Mouse (Mus musculus) urinary bladder, postnatal 4 days (tissue): Measurements from ENCODE around the gene Itga4.

Experiments used
- DNase-seq, 2 experiments: peaks; one replicate each; pipeline ENCODE4 v3.0.0; 2021 to 2022; ENCODE audit warnings: low spot score in 2 of 2

Gene Itga4

DNA sequence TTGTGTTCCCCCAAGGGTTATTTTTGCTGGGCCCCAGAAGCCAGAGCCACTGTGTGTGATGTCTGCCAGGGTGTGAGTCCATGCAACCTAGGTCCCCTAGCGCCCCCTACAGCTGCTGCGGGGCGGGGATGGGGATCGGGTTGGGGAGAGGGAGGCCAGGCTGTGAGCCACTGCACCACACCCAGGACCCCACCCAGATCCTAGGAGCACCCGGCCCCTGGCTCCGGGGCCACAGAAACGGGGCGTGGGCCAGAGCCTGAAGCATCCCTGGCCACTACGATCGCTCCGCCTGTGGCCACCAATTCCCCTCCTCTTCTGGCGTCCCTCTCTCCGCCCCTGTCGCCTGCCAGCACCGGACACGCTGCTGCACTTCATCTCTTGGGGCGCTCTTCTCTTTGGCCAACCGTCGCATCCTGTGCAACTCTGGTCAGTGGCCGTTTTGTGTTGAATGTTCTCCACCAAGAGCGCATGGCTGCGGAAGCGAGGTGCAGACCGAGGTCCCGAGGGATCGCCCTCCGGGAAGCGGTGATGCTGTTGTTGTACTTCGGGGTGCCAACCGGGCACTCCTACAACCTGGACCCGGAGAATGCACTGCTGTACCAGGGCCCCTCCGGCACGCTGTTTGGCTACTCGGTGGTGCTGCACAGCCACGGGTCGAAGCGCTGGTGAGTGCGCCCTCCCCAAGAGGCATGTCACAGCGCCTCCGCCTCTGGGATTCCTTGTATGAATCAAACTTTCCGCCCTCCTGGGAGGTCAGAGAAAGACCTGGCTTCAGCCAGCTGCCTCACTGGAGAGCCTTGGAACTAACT is at the start of gene Itga4:
TSS of gene Itga4 (plus strand) at position 235 of the 809 bp plus-strand sequence.
- peak; percentile 69 to 73 for DNase-seq

DNA sequence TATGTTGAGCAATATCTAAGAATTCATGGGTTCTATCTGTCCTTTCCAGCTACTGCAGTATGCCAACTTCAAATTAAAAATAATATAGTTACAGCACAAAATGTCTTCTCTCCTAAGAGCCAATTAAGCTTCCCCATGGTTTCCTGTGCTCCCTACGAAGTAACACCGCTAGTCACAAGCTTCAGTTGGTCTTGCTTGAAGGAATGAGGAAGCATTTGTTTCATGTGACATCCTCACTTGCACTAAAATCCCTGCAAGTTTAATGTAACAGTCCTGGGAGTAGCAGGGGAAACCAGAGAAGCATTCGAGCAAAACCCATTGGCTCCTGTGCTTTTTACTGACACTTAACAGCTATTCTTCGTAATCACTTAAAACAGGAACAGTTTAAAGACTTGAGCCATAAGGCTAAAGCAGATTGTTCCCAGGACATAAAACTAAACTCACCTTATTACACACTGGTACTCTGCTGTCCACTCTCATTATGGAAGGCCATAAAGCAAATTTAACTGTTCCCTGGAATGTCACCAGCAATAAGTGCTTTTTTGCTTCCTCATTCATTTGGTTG is 49.0 kb upstream of the Itga4 start:
- DNase-seq, result no peak

DNA sequence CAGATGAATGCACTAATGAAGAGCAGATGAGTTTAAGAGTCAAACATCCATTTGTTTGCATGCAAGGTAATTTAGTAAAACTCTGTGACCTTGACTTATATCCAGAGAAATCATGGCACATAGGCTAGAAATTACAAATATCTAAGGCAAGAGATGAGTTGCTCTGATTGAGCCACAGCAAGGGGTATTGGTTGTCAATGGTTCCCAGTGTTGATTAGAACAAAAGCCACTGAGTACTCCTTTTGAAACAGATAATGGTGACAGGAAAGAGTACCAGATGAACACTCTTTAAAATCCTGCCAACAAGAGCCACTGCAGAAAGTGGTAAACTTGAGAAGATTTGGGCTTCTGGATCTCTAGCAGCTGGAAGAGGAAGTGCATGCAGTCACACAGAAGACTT is 40.2 kb upstream of the Itga4 start:
- no peak for DNase-seq

DNA sequence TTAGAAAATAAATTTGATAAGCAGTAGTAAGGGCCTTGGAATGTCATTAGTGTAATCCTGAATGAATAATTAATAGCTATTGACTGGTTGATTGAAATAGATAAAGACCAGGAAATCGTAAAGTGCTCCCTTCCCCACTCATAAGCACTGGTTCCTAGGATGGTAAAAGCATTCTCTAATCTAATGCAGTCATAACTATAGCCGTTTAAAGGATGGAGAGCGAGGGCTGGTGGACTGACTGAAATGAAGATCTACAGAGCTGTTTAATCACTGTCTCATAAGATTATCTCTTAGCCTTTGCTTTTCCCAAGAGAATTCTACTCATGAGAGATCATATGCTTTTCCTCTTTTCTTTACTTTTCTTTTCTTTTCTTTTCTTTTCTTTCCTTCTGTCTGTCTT is 39.7 kb upstream of the Itga4 start:
- DNase-seq, result no peak

DNA sequence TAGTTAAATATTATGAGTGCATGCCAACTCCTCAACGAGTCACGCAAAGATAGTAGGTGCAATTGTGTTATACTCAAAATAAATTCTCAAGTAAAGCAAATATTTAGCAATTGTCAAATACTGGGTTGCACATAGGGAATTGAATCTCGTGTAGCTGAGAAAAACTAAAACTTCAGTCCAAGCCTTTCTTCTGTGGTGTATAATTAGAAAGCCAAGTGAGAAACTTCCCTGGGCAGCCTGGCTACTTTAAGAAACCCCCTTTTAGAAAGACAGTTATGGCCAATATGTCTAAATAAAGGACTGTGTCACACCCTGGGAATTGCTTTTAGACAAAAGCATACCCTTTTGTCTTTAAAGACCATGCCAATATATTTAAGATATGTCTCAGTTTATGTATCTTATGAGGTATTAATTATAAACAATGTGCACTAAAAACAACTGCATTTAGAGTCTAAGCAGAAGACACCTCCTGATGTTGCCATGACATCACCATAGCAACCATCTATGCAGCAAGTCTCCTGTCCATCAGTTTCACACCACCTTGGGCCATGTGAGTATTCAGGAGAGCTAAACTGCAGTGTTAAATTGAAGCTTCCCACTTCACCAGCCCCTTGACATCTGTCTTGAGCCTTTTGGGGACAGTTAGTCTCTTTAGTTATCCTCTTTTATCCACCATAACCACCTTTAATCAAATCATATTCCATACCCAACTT is 30.4 kb upstream of the Itga4 start:
- DNase-seq, result no peak

DNA sequence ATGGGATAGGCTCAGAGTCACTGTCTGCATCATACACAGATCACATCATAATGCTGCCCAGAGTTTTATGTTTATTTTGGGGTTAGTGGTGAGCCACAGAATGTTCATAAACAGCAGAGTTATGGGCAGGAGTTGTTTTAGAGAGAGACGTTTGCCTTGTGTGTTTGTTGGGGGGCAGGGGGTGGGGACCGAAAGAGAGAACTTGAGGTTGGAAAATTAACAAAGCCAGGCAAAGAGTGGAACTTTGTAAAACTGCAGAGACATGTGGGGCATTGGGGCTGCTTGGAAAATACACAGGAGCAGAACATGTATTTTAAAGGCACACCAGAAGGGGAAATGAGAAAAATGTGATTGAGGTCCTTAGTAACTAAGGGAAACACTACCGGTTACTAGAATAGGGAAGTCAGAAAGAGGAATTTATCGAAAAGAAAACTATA is 27.4 kb upstream of the Itga4 start:
- no peak for DNase-seq

DNA sequence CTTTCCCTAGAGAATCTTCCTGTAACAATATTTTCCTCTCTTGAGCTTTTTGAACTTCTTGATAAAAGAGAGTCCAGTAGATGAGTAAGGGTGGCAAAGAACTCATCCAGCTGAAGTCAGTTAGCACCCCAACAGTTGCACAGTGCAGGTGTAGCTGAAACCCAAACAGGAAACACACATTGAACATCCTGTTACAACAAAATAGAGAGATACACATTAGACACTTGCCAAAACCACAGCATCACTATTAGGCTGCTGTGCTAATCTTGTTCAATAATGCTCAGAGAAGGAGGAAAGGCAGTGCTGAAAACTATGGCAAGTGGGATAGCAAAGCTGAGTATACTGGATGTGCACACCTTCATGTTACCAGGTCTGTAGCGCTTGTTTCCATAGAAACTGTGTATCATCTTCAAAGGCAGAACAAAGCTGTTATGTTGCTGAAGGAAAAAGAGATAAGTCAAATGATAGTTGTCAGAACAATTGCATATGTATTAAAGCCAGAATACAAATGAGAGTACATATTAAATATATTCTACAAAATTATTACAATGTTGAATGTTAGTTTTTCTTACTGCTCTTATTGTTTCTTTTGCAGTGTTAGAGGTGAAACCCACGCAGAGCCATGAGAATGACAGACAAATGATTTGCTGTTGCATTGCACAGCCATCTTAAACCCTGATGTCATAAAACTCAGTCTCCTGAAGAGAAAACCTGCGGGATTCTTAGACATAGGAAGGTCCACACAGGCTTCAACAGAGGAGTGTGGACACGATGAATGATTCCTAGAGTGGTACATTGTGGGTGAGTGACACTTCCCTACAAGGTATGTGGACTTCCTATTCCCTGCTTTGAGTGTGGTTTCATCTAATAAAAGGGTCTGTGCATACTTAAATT is 23.9 kb upstream of the Itga4 start:
- DNase-seq, result no peak

DNA sequence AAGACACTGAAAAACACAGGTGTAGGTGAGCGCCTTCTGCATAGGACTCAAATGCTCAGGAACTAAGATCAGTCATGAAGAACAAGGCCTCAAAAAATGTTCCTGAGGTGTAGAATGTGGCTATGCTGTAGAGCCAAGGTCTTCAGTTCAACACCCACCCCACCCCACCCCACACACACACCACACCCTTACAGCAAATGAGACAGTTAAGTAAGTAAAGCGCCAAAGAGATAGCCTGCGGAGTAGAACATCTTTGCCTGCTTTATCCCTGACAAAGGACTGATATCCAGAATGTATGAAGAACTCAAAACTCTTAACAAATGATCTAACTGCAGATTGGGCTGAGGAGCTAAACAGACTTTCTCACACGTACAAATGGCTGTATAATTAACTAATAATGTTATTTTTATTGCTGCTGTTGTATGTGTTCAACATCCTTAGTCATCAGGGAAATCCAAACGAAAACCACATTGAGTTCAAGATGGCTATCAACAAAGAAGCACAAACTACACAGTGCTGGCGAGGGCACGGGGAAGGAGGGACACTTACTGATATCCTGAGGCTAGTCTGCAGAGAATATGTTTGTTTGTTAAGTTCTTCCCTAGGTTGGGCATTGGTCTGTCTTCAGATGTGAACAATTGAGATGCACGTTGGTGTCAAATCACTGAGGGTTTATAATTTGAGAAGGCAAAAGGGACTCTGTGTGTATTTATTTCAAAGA is 19.3 kb upstream of the Itga4 start:
- DNase-seq, result no peak

DNA sequence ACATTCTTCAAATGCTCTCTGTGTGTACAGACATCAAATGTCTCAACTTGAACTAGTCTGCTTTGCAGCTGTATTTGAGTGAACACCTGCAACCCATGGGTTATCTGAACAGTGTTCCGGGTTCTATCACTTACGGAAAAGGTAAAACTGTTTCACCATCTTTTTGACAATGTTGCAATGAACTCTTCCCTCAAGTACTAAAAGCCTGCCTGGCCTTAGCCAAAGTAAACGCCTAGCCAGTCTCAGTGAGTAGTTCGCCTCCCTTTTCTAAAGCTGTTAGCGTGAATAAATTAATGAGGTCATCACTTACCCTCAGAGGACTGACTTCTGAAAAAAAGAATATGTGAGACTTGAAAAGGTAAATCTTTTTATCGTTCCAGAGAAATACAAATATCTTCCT is 18.0 kb upstream of the Itga4 start:
- DNase-seq, result no peak

DNA sequence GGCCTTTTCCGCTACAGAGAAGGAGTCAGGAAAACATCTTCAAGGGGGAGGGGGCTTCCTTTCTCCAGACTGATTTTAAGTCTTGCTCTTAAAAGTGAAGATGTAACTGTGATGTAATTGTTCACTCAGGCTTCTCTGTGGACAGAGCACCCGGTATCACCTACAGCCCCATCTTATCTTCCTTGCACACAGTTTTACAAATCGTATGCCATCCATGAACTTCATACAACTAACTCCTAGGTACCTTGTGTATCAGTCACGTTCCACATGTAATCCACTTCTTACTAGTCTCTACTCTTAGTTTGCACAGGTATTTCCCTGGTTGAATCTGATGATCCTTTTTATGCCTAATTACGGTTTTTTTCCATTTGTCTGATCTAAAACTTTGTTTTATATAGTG is 10.9 kb upstream of the Itga4 start:
- DNase-seq, result no peak

DNA sequence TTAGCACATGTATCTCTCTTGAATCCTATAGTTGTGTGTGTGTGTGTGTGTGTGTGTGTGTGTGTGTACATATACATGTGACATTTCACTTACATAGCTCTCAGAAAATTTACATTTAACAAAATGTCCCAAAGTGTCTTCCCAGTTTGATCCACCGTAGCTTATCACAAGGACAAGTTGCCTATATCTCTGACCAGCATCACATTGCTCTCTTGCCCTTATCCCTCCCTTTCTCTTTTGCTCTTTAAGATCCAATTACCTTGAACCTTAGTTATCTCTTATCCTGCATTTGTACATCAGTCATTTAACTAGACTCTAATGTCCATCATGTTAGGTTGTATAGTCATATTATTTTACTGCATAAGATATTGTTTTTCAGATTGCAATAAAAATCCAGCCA is 10.5 kb upstream of the Itga4 start:
- no peak for DNase-seq

DNA sequence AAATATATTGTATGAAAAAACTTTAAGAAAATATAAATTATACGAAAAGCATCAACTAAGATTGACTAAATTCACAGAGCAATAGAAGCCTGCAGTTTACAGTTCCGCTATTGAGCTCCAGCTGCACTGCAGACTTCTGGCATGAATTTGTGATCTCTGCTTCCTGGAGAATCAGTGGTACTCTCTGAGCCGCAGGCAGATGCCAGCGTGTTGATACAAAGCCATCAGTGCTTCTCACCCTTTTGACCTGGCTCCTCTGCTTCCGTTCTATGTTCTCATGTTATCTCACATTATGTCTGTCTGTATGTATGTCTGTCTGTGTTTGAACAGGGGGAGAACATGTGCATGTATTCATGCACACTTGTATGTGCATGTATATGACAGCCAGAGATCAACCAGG is 6.9 kb upstream of the Itga4 start:
- no peak for DNase-seq

DNA sequence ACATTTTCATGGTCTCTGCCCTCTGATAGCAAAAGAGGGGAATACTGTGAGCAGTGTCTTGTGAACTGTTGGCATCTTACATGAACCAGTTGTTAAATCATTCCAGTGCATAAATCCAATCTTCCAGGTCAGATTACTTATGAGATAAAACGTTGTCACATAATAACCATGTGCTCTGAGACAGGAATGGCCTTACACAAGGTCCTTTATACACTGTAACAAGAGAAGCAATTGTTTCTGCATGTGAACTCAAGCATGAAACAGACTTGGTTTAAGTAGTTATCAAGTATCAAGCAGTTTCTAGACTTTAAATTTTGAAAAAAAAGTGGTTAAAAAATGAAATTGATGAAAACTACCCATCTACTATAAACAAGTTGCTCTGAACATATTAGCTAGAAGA is 4.7 kb upstream of the Itga4 start:
- no peak for DNase-seq

DNA sequence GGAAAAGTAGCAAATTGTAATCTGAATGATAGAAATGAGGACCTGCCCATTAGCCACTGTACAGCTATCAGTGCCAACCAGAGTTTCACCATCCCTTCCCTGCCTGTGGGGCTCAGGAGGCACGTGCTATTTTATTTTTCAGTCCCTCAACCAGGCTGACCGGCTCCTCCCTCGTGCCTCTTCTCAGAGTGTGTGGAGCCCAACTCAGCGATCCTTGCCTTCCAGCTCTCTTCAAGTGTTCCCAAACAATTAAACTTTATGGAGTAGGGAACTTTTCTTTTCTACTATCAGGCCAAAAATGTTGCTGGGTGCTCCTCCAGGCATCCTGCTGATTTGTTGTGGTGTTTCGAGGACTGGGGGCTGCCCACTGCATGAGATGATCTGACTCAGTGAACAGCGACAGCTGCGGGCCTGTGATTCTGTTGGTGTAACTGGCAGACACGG is 1.4 kb upstream of the Itga4 start:
- DNase-seq, result no peak

DNA sequence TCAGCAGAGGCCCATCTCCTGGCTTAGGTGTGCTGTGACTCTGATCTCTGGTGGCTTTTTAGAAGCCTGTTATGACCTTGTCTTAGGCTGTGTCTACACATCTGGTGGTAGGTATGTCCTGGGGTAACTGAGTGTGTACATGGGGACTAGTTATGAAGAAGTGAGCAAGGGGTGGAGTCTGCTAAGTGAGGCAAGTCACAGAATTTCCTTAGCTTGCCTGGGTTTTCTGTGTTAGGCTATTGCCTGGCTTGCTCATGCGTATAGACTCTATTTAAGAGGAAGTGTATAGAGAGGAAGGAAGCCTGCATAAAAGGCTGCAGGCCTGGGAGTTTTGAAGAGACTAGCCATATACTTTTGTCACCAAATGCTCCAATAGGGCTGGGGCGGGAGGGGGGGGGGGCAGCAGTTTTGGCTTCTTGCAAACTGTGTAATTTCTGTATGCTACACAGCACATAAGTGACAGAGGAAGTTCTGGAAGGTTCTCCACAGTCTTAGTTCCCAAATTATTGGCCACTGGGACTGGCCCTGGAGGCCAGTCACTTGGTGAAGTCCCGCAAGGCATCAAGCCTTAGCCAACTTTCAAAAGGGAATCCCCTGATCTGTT is 536 bp upstream of the Itga4 start:
- DNase-seq, result no peak

DNA sequence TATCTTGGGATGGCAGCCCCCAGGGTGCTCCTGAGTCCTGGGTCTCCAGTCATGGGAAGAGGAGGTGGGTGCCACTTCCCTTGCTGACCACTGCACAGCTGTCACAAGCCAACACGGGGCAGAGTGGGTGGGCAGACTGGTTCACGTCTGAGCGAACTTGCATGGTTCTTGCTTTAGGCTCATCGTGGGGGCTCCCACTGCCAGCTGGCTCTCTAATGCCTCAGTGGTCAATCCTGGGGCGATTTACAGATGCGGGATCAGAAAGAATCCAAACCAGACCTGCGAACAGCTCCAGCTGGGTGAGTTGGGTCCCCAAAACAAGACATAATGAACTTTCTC is 744 bp downstream of the Itga4 start:
- no peak for DNase-seq

DNA sequence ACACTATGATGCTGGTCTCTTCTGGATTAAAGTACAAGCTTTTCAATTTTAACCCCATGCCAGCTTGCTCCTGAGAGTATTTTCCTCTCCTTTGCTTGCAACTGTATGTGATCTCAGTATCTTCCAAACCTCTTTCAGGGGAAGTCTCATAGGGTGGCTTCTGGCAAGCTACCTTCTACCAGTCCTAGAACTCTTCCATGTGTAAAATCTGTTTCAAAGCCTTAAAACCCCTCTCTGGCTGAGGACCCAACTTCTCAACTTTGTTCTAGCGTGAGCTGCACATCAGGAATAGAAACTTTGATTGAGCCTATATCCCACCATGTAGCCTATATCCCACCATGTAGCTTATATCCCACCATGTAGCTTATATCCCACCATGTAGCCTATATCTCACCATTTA is 1.1 kb downstream of the Itga4 start:
- no peak for DNase-seq

DNA sequence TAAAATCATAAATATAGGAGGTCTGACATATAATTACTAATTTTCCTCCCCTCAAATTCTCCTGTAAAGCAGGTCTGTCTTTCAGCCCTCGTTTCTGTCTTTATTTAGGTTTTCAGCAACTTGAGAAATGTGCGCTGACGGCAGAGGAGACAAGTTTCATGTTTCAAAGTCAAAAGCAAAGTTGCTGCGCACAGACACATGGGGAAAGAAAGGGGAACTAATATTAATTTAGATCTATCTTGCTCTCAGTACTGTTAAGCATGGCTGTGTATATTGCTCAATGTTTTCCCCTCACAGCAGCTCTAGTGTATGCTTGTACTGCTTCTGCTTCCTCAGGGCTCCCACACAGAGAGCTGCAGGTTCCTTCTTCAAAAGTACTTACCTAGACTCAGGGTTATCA is 1.7 kb downstream of the Itga4 start:
- no peak for DNase-seq

DNA sequence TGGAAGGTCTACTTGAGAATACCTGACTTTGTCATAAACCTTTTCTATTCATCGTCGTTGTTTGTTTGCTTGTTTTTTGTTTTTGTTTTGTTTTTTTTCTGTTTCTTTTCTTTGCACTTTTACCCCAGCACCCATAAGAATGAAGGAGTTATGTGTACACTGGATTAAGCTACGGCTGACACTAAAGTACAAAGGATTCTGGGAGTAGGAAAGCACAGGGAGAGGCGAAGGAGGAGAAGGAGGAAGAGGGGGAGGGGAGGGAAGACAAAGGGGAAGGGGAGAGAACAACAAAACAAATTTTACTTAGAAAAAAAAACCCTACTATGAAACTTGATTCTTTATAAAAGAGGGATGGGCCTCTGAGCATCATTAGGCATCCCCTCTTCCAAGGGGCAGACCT is 2.2 kb downstream of the Itga4 start:
- DNase-seq, result no peak

DNA sequence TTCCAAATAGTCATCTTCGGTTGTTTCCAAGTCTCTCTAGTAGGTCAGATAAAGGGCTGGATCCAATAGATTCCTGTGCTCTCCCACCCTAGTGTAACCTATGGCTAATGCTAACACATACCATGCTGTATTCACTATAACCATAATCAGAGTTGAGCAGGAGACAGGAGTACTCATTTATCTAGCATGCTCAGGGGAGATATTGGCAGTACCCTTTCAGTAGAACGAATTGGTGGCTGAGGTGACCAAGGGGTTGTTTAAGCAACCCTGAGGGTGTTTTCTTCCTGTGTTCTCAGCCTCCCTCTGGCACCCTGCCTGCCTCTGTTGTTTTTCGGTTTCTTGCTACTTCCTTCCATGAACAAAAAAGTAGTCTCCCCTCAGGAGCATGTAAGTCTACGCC is 4.1 kb downstream of the Itga4 start:
- no peak for DNase-seq

DNA sequence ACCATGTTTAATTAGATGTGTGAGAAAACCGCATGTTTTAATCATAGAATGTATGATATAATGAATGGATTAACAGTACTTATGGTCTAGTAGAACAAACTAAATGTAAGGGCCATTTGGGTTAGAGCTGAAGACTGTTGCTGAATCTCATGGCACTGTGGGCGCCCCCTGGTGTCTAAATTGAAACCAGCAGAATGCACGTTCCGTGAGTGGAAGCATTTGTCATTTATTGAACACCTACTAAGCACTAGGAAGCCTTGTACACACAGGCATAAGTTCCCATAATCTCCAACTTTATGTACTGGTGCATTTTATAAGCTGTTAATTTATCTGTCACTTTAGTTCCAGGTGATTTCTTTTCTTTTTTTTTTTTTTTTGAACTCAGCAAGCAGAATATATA is 10.4 kb downstream of the Itga4 start:
- peak in 1 of 2 experiments; percentile 70 for DNase-seq
